Mouse (Mus musculus): Measurements from ENCODE around the gene Ccdc190.

Gene Ccdc190

DNA sequence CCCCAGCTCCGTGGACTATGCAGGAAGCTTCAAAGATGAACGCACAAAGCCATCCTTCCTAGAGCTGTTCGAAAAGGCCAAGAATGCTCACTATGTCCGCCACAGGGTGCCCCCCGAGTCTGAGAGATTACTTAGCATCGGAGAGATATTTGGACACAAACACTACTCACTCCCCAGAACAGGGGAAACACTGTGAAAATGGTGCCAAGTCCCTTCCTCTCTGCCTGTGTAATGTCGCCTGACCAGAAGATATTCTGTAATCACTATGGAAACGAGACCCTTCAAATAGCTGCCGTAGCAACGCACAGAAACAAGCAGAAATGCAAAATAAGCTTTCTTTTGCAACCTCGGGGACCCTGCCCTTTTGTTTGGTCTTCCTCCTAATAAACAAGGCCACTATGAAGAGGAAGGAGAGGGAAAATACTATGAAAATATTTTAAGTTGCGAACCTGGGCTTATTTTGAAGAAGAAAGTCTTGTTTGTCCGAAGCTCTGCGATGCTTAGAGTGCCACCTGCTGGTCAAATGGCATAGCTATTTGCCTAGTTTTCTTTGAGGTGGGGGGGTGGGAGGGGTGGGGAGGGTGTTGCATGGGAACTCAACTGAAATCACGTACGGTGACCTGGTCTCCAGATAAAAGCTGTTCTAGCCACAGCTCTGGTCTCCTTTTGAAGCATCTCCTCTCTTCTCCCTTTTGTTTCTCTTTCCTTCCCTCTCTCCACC is 5.7 kb downstream of the Ccdc190 start:
- peak; percentile 83 to 87 for DNase-seq

- peak; percentile 69 to 84 for DNase-seq
Observed at GRCm38 (mm10) chr1:169939345-169939744, 10.9 kb downstream of the Ccdc190 start.

DNA sequence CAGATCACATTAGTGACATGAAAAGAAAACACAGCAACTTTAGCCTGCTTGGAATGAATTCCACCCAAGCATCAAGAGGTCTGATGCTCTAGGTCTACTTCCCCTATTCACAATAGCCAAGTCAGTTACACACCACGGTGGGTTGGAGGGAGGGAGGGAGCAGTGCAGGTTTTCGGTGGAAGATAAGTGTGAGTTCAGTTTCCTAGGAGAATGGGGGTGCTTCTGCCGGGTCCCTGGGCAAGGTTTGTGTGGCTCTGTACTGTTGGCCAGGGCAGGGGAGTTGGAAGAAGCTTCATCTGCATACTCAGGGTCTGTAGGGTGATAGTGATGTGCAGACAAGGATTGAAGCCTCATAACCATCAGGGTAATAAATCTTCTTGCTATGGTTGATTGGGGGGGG is 17.6 kb downstream of the Ccdc190 start:
- DNase-seq = no peak

DNA sequence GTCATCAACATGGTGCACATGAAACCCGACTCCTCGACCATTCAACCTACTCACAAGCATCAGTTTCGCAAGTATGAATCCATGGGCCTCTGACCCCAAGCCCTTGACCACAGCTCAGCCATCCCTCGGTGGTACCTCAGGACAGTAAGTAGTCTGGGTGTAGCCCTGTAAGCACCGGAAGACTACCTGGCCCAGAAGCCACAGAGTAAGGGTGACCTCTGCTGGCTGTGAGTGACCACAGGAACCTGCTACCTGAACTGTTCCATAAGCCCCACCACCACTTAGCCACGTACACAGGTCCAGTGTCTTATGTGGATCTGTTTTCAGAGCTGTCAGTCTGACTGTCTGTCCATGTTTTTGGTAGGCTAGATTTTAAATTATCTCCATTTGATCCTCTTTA is 19.2 kb downstream of the Ccdc190 start:
- DNase-seq = no peak

DNA sequence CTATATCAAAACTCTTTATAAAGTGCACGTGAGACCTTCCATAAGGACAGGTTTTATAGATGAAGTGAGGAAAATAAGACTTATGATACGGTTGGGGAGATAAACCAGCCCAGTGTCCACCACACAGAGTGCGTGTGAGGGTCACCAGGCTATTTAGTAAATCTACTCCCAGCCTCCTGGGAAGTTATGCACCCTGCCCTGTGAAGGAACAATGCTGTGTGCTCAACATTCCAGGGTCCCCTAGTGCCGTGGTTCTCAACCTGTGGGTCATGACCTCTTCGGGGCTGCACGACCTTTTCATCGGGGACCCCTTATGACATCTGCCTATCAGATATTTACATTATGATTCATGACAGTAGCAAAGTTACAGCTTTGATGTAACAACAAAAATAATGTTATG is 19.8 kb downstream of the Ccdc190 start:
- DNase-seq = no peak

GRCm38 (mm10) chr1:169948866-169949265 is 20.4 kb downstream of the Ccdc190 start:
- DNase-seq = no peak

DNA sequence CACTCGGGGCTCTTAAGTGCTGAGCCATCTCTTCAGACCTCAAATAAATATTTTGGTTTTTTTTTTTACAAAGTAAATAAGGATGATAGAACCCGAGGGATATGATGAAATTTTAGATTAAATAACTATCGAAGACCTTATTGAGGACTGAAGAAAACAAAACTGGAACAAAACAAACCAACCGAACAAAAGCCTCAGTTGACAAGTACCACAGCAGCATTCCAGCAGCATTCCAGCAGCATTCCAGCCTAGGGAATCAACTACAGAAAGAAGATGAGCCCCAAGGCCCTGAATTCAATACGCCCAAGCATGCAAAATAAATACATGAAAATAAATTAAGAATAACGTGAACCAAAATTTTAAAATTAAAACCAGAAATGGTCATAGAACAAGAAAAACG is 21.5 kb downstream of the Ccdc190 start:
- no peak for DNase-seq

DNA sequence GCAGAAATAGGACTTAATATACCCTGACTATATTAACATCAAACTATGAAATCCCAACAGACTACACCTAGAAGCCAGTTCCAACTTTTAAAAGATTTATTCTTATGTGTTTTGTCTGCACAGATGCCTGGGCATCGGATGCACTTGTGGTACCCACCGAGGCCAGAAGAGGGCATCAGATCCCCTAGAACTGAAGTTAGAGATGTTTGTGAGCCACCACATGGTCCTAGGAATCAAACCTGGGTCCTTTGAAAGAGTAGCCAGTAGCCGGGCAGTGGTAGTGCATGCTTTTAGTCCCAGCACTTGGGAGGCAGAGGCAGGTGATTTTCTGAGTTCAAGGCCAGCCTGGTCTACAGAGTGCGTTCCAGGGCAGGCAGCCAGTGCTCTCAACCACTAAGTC is 22.2 kb downstream of the Ccdc190 start:
- DNase-seq = peak; percentile 21

GRCm38 (mm10) chr1:169951561-169951960 is 23.1 kb downstream of the Ccdc190 start:
- DNase-seq = no peak

- DNase-seq = no peak
Observed at GRCm38 (mm10) chr1:169952636-169953035, 24.2 kb downstream of the Ccdc190 start.

DNA sequence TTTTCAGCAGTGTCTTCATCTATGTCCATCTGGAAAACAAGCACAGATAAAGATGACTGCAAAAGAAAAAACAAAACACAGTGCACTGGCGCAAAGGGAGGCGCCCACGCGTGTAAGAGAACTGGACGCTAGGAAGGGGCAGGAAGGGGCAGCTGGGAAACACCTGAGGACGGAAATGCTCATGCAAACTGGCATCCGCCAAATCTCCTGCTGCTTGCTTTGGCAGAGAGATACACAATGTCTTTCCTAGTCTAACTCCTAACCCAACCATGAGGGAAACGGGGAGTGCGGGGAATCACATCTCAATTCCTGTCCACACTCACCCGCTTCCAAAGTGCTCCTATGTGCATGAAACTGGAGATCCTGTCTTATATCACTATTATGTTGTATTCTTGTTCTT is 24.7 kb downstream of the Ccdc190 start:
- peak; percentile 60 to 65 for DNase-seq

- peak; percentile 98 to 99 for DNase-seq
Observed at GRCm38 (mm10) chr1:169968792-169969515, 40.5 kb downstream of the Ccdc190 start, which contains the start of gene Hsd17b7. Hsd17b7 (minus strand) TSS chr1:169969241.

- no peak for DNase-seq
Observed at GRCm38 (mm10) chr1:169969516-169969886, 41.1 kb downstream of the Ccdc190 start.

DNA sequence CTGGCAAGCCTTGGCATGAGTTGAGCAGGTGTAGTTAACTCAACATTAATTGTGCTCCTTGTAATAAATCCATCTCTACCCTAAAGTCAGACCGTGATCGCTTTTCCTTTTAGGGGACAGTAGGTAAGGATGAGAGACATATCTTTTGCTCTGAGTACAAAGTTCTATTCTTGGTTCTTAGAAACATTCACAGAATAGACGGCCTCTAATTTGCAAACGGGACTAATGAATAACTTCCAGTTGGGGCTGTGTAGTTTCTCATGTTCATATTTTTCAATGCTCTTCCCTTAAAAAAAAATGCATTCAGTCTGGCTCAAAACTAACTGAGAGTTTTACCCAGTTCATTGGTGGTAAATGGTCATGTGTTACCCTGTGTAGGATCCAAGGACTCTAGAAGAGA is 42.5 kb downstream of the Ccdc190 start:
- DNase-seq = no peak

DNA sequence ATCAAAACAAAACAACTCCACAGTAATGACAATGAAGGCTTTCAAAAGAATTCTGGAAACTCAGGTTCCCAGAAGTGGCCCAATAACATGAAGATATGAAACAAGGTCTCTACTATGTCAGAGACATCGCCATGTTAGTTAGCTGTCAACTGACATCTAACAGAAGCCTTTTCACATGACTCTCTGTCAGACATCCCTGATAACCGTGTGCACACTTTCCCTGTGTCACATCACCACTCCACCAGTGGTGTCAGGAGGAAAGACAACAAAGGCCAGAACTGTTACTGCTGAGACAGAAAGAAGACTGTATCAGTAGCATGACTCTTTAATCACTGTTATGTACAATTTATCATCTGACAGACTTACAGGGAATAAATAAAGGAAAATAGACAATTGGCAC is 43.5 kb downstream of the Ccdc190 start:
- no peak for DNase-seq

DNA sequence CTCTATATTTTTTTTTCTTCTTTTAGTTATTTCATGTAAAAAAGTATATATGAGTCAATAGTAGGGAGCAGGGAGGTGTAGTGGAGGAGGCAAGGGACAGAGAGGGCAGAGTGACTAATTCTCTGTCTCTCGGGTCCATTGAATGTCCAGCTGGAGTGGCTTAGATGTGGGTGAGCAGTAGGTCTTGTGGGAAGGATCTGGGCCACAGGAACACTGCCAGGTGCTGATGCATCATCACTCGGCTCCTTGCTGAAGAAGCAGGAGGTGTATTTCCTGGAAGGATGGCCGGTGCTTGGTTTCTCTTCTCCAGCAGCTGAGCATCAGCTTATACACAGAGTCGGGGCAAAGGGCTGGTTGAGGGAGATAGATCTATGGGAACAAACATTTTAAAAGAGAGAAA is 49.2 kb downstream of the Ccdc190 start:
- no peak for DNase-seq

Data from cerebellum, postnatal 10 days (tissue).